Mouse (Mus musculus) ES-Bruce4 (cell line): ENCODE measurements around the gene Ddn. TPM values are rescaled to one million over a fixed set of nuclear protein-coding genes. Genes with fewer than 3 reads are reported as not detected.

ENCODE experiments used
- H3K27ac ChIP-seq: 2 replicates; pipeline ENCODE4 v1.5.1; 2012; ENCODE audit warnings: low read length, inconsistent platforms; ENCODE audit not compliant: insufficient read depth
- H3K27me3 ChIP-seq: 2 replicates; pipeline ENCODE4 v1.6.1; 2012; ENCODE audit warnings: mild to moderate bottlenecking, low read length, inconsistent platforms; ENCODE audit not compliant: control insufficient read depth, poor library complexity, insufficient read depth, severe bottlenecking
- H3K36me3 ChIP-seq: 2 replicates; pipeline ENCODE4 v1.6.1; 2012; ENCODE audit warnings: inconsistent platforms, mild to moderate bottlenecking, low read length, moderate library complexity; ENCODE audit not compliant: control insufficient read depth, poor library complexity, insufficient read depth, severe bottlenecking
- H3K4me1 ChIP-seq: one replicate; pipeline ENCODE4 v1.8.1; 2011; ENCODE audit warnings: low read length; ENCODE audit not compliant: control insufficient read depth, insufficient read depth
- H3K4me3 ChIP-seq: 2 replicates; pipeline ENCODE4 v1.5.1; 2011; ENCODE audit warnings: low read depth, mild to moderate bottlenecking, low read length
- H3K9ac ChIP-seq: 2 replicates; pipeline ENCODE4 v1.6.1; 2012; ENCODE audit warnings: low read depth, mild to moderate bottlenecking, inconsistent platforms; ENCODE audit not compliant: poor library complexity, severe bottlenecking
- H3K9me3 ChIP-seq: replicated peaks from 2 replicates; pipeline ENCODE4 v1.6.1; 2012; ENCODE audit warnings: mild to moderate bottlenecking, low read length, inconsistent platforms; ENCODE audit not compliant: control insufficient read depth, poor library complexity, insufficient read depth, severe bottlenecking
- CTCF ChIP-seq: IDR thresholded peaks from one replicate; pipeline ENCODE4 v1.8.1; 2011; ENCODE audit warnings: low read depth, low read length
- EP300 ChIP-seq: IDR thresholded peaks from 2 replicates; pipeline ENCODE4 v1.6.1; 2011; ENCODE audit warnings: low read depth, low read length; ENCODE audit not compliant: insufficient read depth
- POLR2A ChIP-seq: IDR thresholded peaks from one replicate; pipeline ENCODE4 v1.8.1; 2011; ENCODE audit warnings: low read length; ENCODE audit not compliant: insufficient read depth
- polyA plus RNA-seq: library from polyadenylated mRNA; stranded (reverse); fragments of >200 nt; gene quantifications from 2 replicates; pipeline ENCODE4 v1.2.4, GENCODE M21; 2011; ENCODE audit warnings: low read depth; ENCODE audit not compliant: missing spikeins, insufficient read depth, insufficient read length

The Ddn gene
- polyA plus RNA-seq, 1 experiment = not detected

DNA sequence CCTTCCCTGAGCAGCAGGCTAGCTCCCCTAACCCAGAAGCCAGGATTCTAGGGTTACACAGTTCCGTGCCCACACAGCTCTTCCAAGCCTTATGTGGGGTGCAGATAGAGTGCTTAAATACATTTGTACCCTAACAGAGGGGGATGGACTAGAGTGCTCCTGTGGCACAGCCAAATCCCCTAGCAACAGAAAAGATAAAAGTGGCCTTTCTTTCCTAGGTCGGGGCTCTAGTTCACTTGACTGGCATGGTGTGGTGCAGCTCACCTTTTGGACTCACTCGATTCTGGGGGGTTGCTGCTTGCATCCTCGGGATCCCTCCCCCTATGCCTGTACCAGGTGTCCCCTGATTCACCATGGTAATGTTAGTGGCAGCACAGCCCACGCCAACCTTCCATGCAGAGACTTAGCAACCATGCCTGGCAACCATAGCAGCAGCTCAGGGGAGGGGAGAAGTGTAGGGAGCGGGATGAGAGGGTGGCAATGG is 597 bp downstream of the Ddn start:
- H3K27me3 ChIP-seq = peaks cover 8% of the 10 kb centered on the region; the same call in 1 of the 2 replicates
- H3K9ac ChIP-seq = no peak overlapping the region
- no peaks in the 10 kb centered on the region for H3K9me3 ChIP-seq
- no peaks in the 10 kb centered on the region for H3K36me3 ChIP-seq
- no peak overlapping the region for H3K4me3 ChIP-seq
- H3K27ac ChIP-seq = no peak overlapping the region
- H3K4me1 ChIP-seq = no peaks in the 10 kb centered on the region
- no peak for TF ChIP-seq EP300
- no peak for TF ChIP-seq POLR2A

- no peaks in the 10 kb centered on the region for H3K9me3 ChIP-seq
- H3K36me3 ChIP-seq = no peaks in the 10 kb centered on the region
- H3K4me1 ChIP-seq = no peaks in the 10 kb centered on the region
- H3K27ac ChIP-seq = no peak overlapping the region
- 0 out of 2 replicates have a peak overlapping the region, but pooled peaks have one; percentile 43 for H3K9ac ChIP-seq
- peaks cover 11% of the 10 kb centered on the region; the same call in 1 of the 2 replicates for H3K27me3 ChIP-seq
- H3K4me3 ChIP-seq = peak overlapping the region; percentile 19
- no peak for TF ChIP-seq POLR2A
- TF ChIP-seq CTCF = no peak
- no peak for TF ChIP-seq EP300
These were observed 1.2 kb downstream of the Ddn start for GRCm38 (mm10) chr15:98807895-98808650.

- Histone ChIP-seq H3K27ac (no peak overlapping the region), H3K4me1 (no peaks in the 10 kb centered on the region), H3K9ac (peak overlapping the region; percentile 43; the same call in 1 of the 2 replicates), H3K27me3 (peaks cover 11% of the 10 kb centered on the region; the same call in 1 of the 2 replicates), H3K36me3 (no peaks in the 10 kb centered on the region), H3K9me3 (no peaks in the 10 kb centered on the region), H3K4me3 (peak overlapping the region; percentile 37)
- no peak for TF ChIP-seq POLR2A
- no peak for TF ChIP-seq EP300
- TF ChIP-seq CTCF = no peak
These were observed 2.2 kb downstream of the Ddn start for GRCm38 (mm10) chr15:98806809-98807770.

DNA sequence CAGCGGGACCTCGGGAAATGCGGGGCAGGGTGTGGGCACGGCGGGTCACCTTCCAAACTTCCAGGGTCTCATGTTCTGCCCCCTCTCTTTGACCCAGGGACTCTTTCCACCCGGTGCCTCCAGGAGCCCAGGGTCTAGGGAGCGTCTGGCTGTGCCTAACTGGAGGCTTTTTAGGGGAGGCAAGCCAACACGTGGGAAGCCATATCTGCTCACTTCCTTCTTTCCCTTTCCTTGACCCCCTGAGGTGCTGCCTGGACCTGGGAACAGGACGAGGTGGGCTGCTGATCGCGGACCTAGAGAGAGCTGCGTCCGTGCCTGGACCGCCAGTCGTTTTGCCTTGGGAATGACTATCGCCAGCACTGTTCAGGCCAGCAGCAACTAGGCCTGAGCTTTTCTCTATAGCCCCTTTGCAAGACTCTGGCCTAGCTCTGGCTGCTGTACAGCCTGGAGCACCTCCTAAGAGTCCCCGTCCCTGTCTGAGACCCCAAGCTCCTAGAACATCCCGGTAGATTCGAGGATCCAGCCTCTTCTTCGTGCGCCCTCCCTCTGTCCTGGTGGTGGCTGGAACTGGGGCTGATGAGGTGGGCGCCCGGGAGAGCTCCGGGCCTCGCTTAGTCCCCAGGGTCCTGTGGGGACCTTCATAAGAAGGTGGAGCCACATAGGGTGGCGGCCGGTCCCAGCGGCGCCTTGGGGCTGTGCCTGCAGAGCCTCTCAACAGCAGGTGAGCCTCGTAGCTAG is 3.0 kb downstream of the Ddn start:
- Histone ChIP-seq H3K9ac (peak overlapping the region; percentile 43), H3K4me1 (no peaks in the 10 kb centered on the region)
- TF ChIP-seq POLR2A (no peak), CTCF (no peak), EP300 (no peak)

DNA sequence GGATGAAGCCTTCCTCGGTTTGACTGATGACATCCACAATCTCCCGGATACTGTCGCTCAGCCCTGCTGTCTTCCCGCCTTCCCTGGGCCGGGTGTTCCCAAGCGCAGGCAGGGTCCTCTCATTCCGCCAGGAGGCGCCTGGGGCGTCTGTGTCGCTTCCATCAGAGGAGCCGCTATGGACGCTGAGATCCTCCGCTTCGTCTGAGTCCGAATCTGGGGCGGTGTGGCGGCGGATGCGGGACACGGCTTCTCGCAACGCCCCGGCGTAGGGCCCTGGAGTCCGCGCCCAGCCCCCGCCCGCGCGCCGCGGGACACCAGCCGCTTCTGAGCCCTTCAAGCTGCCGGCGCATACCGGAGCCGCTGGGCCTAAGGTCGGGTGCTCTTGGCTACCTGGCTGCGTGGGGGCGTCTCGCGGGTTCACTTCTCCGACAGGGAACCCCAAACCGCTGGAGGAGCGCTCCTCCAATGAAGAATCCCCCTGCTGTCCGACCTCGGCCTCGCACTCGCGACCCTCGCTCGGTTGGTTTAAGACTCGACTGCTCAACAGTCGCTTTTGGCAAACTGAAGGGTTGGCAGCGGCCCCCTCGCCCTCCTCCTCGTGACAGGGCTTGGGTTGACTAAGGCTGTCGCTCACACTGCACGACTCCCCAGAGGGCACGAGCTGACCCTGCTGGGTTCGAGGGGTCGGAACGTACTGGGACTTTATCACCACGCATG is 3.8 kb downstream of the Ddn start:
- H3K9ac ChIP-seq = peak overlapping the region; percentile 43
- peaks cover 11% of the 10 kb centered on the region; the same call in 1 of the 2 replicates for H3K27me3 ChIP-seq
- H3K4me1 ChIP-seq = no peaks in the 10 kb centered on the region
- no peaks in the 10 kb centered on the region for H3K36me3 ChIP-seq
- H3K4me3 ChIP-seq = peak overlapping the region; percentile 42
- H3K9me3 ChIP-seq = no peaks in the 10 kb centered on the region
- peak; percentile 37 for TF ChIP-seq CTCF
- no peak for TF ChIP-seq EP300
- no peak for TF ChIP-seq POLR2A
- no peak overlapping the region for H3K27ac ChIP-seq

More for the DNA sequence above, 3.0 kb downstream of the Ddn start:
- H3K4me3 ChIP-seq = peak overlapping the region; percentile 42
- no peaks in the 10 kb centered on the region for H3K9me3 ChIP-seq
- no peak overlapping the region for H3K27ac ChIP-seq
- H3K36me3 ChIP-seq = no peaks in the 10 kb centered on the region
- H3K27me3 ChIP-seq = peaks cover 11% of the 10 kb centered on the region; the same call in 1 of the 2 replicates
